Mouse (Mus musculus) CD4-positive, CD25-positive, alpha-beta regulatory T cell, adult 2 months (primary cell): ENCODE measurements around the gene Usp44.
"Not testable (repeated sequence)": the region's sequence is repeated elsewhere in the genome, so short reads cannot be mapped to it uniquely, and the experiment has no call there.

Experiments used
- DNase-seq: peaks from one replicate; pipeline ENCODE4 v3.0.0-alpha.2; 2012; ENCODE audit warnings: low read depth, low spot score

Gene Usp44

GRCm38 (mm10) chr10:93830931-93831729 lies at the start of gene Usp44:
Gene Usp44, plus strand, starts transcription at chr10:93831555.
- DNase-seq: no peak

- DNase-seq: no peak
Measured at GRCm38 (mm10) chr10:93783216-93784013, 47.9 kb upstream of the Usp44 start.

GRCm38 (mm10) chr10:93799711-93800362 lies 31.5 kb upstream of the Usp44 start:
- no peak for DNase-seq

GRCm38 (mm10) chr10:93800363-93800722 lies 31.0 kb upstream of the Usp44 start:
- no peak for DNase-seq

GRCm38 (mm10) chr10:93800895-93801294 lies 30.5 kb upstream of the Usp44 start:
- DNase-seq: no peak

GRCm38 (mm10) chr10:93803199-93803598 lies 28.2 kb upstream of the Usp44 start:
- no peak for DNase-seq

GRCm38 (mm10) chr10:93809438-93809837 lies 21.9 kb upstream of the Usp44 start:
- not testable (repeated sequence) for DNase-seq

- DNase-seq: no peak
Measured at GRCm38 (mm10) chr10:93810590-93811185, 20.7 kb upstream of the Usp44 start.

GRCm38 (mm10) chr10:93812098-93812497 lies 19.3 kb upstream of the Usp44 start:
- DNase-seq: no peak

- peak; percentile 71 for DNase-seq
Measured at GRCm38 (mm10) chr10:93812774-93813415, 18.5 kb upstream of the Usp44 start.

GRCm38 (mm10) chr10:93813755-93814154 lies 17.6 kb upstream of the Usp44 start:
- DNase-seq: no peak

- peak; percentile 75 for DNase-seq
Measured at GRCm38 (mm10) chr10:93818661-93819060, 12.7 kb upstream of the Usp44 start.

GRCm38 (mm10) chr10:93829898-93830831 lies 1.2 kb upstream of the Usp44 start:
- DNase-seq: no peak

- no peak for DNase-seq
Measured at GRCm38 (mm10) chr10:93831730-93832574, 597 bp downstream of the Usp44 start.

GRCm38 (mm10) chr10:93832811-93833210 lies 1.5 kb downstream of the Usp44 start:
- DNase-seq: no peak

- DNase-seq: no peak
Measured at GRCm38 (mm10) chr10:93833370-93833698, 2.0 kb downstream of the Usp44 start.

- peak; percentile 65 for DNase-seq
Measured at GRCm38 (mm10) chr10:93833699-93834393, 2.5 kb downstream of the Usp44 start.

GRCm38 (mm10) chr10:93834394-93834745 lies 3.0 kb downstream of the Usp44 start:
- DNase-seq: no peak

GRCm38 (mm10) chr10:93835115-93835514 lies 3.8 kb downstream of the Usp44 start:
- DNase-seq: not testable (repeated sequence)
